Mouse (Mus musculus) heart, embryonic 14.5 days (tissue): ENCODE data around the gene Mtx1. TPM values are rescaled to one million over a fixed set of nuclear protein-coding genes. Genes with fewer than 3 reads are reported as not detected.

ENCODE experiments used
- ATAC-seq: fragments of 200-750 bp; cut with Nextera tagmentation; 2 replicates; pipeline ENCODE4 v1.8.0; 2017; ENCODE audit warnings: low read depth, moderate TSS enrichment; ENCODE audit not compliant: insufficient number of reproducible peaks, insufficient read depth, low FRiP score
- H3K27ac ChIP-seq, 2 experiments: fragments of 200-500 bp in 1 of 2; fragments of 300-500 bp in 1 of 2; sonication (generic) in 1 of 2; replicated peaks in 1 of 2; 2 replicates each; pipeline ENCODE4 v1.5.1; 2012 to 2014; ENCODE audit warnings: low read depth in 2 of 2, low read length in 2 of 2, control low read depth in 1 of 2, mild to moderate bottlenecking in 1 of 2, mixed read lengths in 1 of 2; ENCODE audit not compliant: control insufficient read depth in 1 of 2, insufficient read depth in 1 of 2
- H3K27me3 ChIP-seq: fragments of 300-500 bp; sonication (generic); 2 replicates; pipeline ENCODE4 v1.6.1; 2014; ENCODE audit warnings: mild to moderate bottlenecking, low read length, control low read depth; ENCODE audit not compliant: control insufficient read depth, insufficient read depth
- H3K36me3 ChIP-seq: fragments of 300-500 bp; sonication (generic); 2 replicates; pipeline ENCODE4 v1.6.1; 2014; ENCODE audit warnings: mild to moderate bottlenecking, control low read depth, low read length, mixed read lengths; ENCODE audit not compliant: control insufficient read depth, insufficient read depth
- H3K4me1 ChIP-seq, 2 experiments: fragments of 200-500 bp in 1 of 2; fragments of 300-500 bp in 1 of 2; sonication (generic) in 1 of 2; 2 replicates each; pipeline ENCODE4 v1.6.1; 2012 to 2014; ENCODE audit warnings: low read length in 2 of 2, control low read depth in 1 of 2, mixed read lengths in 1 of 2; ENCODE audit not compliant: control insufficient read depth in 2 of 2, insufficient read depth in 2 of 2
- H3K4me2 ChIP-seq: fragments of 300-500 bp; sonication (generic); 2 replicates; pipeline ENCODE4 v1.6.1; 2014; ENCODE audit warnings: mild to moderate bottlenecking, low read length
- H3K4me3 ChIP-seq, 2 experiments: fragments of 200-500 bp in 1 of 2; fragments of 300-500 bp in 1 of 2; sonication (generic) in 1 of 2; 2 replicates each; pipeline ENCODE4 v1.5.1; 2012 to 2014; ENCODE audit warnings: low read length in 2 of 2, mild to moderate bottlenecking in 2 of 2, control low read depth in 1 of 2, low read depth in 1 of 2, moderate library complexity in 1 of 2; ENCODE audit not compliant: control insufficient read depth in 1 of 2, insufficient read depth in 1 of 2
- H3K9ac ChIP-seq: fragments of 300-500 bp; sonication (generic); 2 replicates; pipeline ENCODE4 v1.6.1; 2014; ENCODE audit warnings: mild to moderate bottlenecking, low read length
- H3K9me3 ChIP-seq: fragments of 300-500 bp; sonication (generic); 2 replicates; pipeline ENCODE4 v1.6.1; 2016; ENCODE audit warnings: low read length, control low read depth; ENCODE audit not compliant: control insufficient read depth
- WGBS: fragments of 180-500 bp; shearing (Covaris S2); extraction: QIAGEN DNeasy Blood & Tissue Kit; methylation state at CpG from one replicate; pipeline ENCODE4 v1.1.7; 2014; 5-methylcytosine and 5-hydroxymethylcytosine counted together
- polyA plus RNA-seq: library from polyadenylated mRNA; unstranded; fragments of >200 nt; fragmentation: Nextera tagmentation; extraction: Ambion mirVana; gene quantifications from 2 replicates; pipeline ENCODE4 v1.2.1, GENCODE M21; 2014

Gene Mtx1
- polyA plus RNA-seq, 1 experiment from 2014 or later, result 102 TPM

- Histone ChIP-seq H3K4me3 (peak within 1 kb of the TSS; percentile 85 to 92), H3K27ac (peak within 1 kb of the TSS; percentile 90 to 94), H3K9ac (peak within 1 kb of the TSS; percentile 75), H3K27me3 (no peaks in the 10 kb centered on the region), H3K4me2 (peak within 1 kb of the TSS; percentile 71), H3K4me1 (peaks cover 8 to 22% of the 10 kb centered on the region in 2 experiments), H3K36me3 (peaks cover 13% of the 10 kb centered on the region), H3K9me3 (no peaks in the 10 kb centered on the region)
- ATAC-seq, result no peak
- under 1% methylated on average over 17 of the region's 19 CpGs for WGBS
These were observed 12.0 kb downstream of the Mtx1 start, which contains the start of gene Thbs3 for GRCm38 (mm10) chr3:89214681-89215411. Thbs3 (plus strand) TSS chr3:89215180.

- H3K9me3 ChIP-seq, result no peaks in the 10 kb centered on the region
- ATAC-seq, result peak; percentile 89
These were observed 12.9 kb downstream of the Mtx1 start for GRCm38 (mm10) chr3:89213803-89214530.

GRCm38 (mm10) chr3:89210731-89211130 lies 16.2 kb downstream of the Mtx1 start:
- Histone ChIP-seq H3K27ac (peak overlapping the region in 1 of 2 experiments; percentile 30; a peak in 2 of 4 replicates), H3K9ac (no peak overlapping the region), H3K9me3 (no peaks in the 10 kb centered on the region), H3K4me1 (peaks cover 8 to 21% of the 10 kb centered on the region in 2 experiments), H3K4me3 (no peak overlapping the region), H3K36me3 (peaks cover 55% of the 10 kb centered on the region), H3K27me3 (no peaks in the 10 kb centered on the region), H3K4me2 (no peak overlapping the region)
- ATAC-seq, result no peak
- 62% methylated on average over 7 of the region's 7 CpGs for WGBS

More at GRCm38 (mm10) chr3:89213803-89214530, 12.9 kb downstream of the Mtx1 start:
- under 1% methylated on average over 68 of the region's 69 CpGs for WGBS
- Histone ChIP-seq H3K27ac (peak overlapping the region; percentile 90 to 94), H3K27me3 (no peaks in the 10 kb centered on the region), H3K4me2 (peak overlapping the region; percentile 71), H3K36me3 (peaks cover 22% of the 10 kb centered on the region), H3K4me1 (peaks cover 8 to 22% of the 10 kb centered on the region in 2 experiments), H3K9ac (peak overlapping the region; percentile 75), H3K4me3 (peak overlapping the region; percentile 85 to 92)

GRCm38 (mm10) chr3:89210162-89210561 lies 16.7 kb downstream of the Mtx1 start:
- H3K27me3 ChIP-seq, result no peaks in the 10 kb centered on the region
- no peaks in the 10 kb centered on the region for H3K9me3 ChIP-seq
- H3K9ac ChIP-seq, result no peak overlapping the region
- 78% methylated on average over 13 of the region's 13 CpGs for whole genome bisulfite sequencing
- H3K4me2 ChIP-seq, result no peak overlapping the region
- peaks cover 60% of the 10 kb centered on the region for H3K36me3 ChIP-seq
- no peak for ATAC-seq
- H3K27ac ChIP-seq, result peak overlapping the region; percentile 30 to 46
- H3K4me3 ChIP-seq, result no peak overlapping the region
- H3K4me1 ChIP-seq, result peaks cover 2 to 15% of the 10 kb centered on the region in 2 experiments; a peak in 3 of 4 replicates

GRCm38 (mm10) chr3:89209731-89210130 lies 17.2 kb downstream of the Mtx1 start:
- Histone ChIP-seq H3K27me3 (no peaks in the 10 kb centered on the region), H3K9ac (no peak overlapping the region), H3K4me2 (no peak overlapping the region), H3K27ac (no peak overlapping the region; a peak in 1 of 4 replicates), H3K36me3 (peaks cover 64% of the 10 kb centered on the region), H3K4me1 (peaks cover 0 to 11% of the 10 kb centered on the region in 2 experiments; a peak in 3 of 4 replicates), H3K9me3 (no peaks in the 10 kb centered on the region), H3K4me3 (no peak overlapping the region)
- 87% methylated on average over 7 of the region's 7 CpGs for WGBS
- ATAC-seq, result no peak

GRCm38 (mm10) chr3:89208736-89209135 lies 18.2 kb downstream of the Mtx1 start:
- Histone ChIP-seq H3K4me2 (no peak overlapping the region), H3K9me3 (no peaks in the 10 kb centered on the region), H3K9ac (no peak overlapping the region), H3K4me3 (no peak overlapping the region), H3K27me3 (no peaks in the 10 kb centered on the region), H3K36me3 (peaks cover 73% of the 10 kb centered on the region), H3K4me1 (peaks cover 0 to 8% of the 10 kb centered on the region in 2 experiments; a peak in 2 of 4 replicates), H3K27ac (no peak overlapping the region)
- WGBS, result 86% methylated on average over 6 of the region's 6 CpGs
- ATAC-seq, result no peak

GRCm38 (mm10) chr3:89208075-89208657 lies 18.7 kb downstream of the Mtx1 start:
- H3K36me3 ChIP-seq, result peaks cover 73% of the 10 kb centered on the region
- no peak overlapping the region for H3K4me2 ChIP-seq
- ATAC-seq, result no peak
- H3K9ac ChIP-seq, result no peak overlapping the region
- no peaks in the 10 kb centered on the region for H3K9me3 ChIP-seq
- 88% methylated on average over 13 of the region's 13 CpGs for WGBS
- peaks cover 3 to 11% of the 10 kb centered on the region in 2 experiments; a peak in 3 of 4 replicates for H3K4me1 ChIP-seq
- H3K27ac ChIP-seq, result no peak overlapping the region
- H3K27me3 ChIP-seq, result no peaks in the 10 kb centered on the region
- no peak overlapping the region for H3K4me3 ChIP-seq
